Mouse (Mus musculus) liver, postnatal 0 days (tissue): ENCODE data around the gene Mus81.

Source experiments
- CTCF ChIP-seq: sonication (generic); IDR thresholded peaks from 2 replicates; pipeline ENCODE4 v1.5.1; 2016; ENCODE audit warnings: antibody characterized with exemption, low read depth
- EP300 ChIP-seq: IDR thresholded peaks from 2 replicates; pipeline ENCODE4 v1.6.1; 2016; ENCODE audit warnings: antibody characterized with exemption, low read depth, mild to moderate bottlenecking

DNA sequence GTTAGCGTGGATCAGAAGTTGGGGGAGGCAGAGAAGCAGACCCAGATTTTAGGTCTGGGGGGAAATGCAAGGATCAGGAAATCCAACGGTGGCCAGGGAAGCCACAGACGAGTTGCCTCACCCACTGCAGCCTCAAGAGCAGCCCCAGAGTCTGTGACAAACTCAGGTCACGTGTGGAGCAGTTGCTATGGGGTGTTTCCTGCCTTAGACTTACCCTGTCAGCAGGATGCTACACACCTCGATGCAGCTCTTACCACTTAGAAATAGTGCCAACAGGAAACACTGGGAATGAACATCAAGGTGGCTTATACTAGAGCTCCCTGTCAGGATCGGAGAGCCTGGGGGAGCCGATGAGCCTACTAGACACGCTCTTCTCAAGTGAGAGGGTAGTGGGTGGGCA, 44.3 kb upstream of the Mus81 start:
- no peak for TF ChIP-seq CTCF
- TF ChIP-seq EP300, result no peak
